Mouse (Mus musculus) stomach, embryonic 14.5 days (tissue): ENCODE results near the gene Ephb1. TPM values are rescaled to one million over a fixed set of nuclear protein-coding genes. Genes with fewer than 3 reads are reported as not detected.

Experiments used
- ATAC-seq: fragments of 200-750 bp; cut with Nextera tagmentation; 2 replicates; pipeline ENCODE4 v1.8.0; 2017; ENCODE audit warnings: low read depth, moderate TSS enrichment; ENCODE audit not compliant: insufficient number of reproducible peaks, insufficient read depth, low FRiP score
- H3K27ac ChIP-seq: fragments of 300-500 bp; sonication (generic); 2 replicates; pipeline ENCODE4 v1.5.1; 2014; ENCODE audit warnings: mild to moderate bottlenecking, low read length, moderate library complexity, mixed read lengths
- H3K27me3 ChIP-seq: fragments of 300-500 bp; sonication (generic); 2 replicates; pipeline ENCODE4 v1.6.1; 2014; ENCODE audit warnings: low read length, control low read depth, mixed read lengths; ENCODE audit not compliant: control insufficient read depth, insufficient read depth
- H3K36me3 ChIP-seq: fragments of 300-500 bp; sonication (generic); 2 replicates; pipeline ENCODE4 v1.6.1; 2014; ENCODE audit warnings: mild to moderate bottlenecking, control low read depth, low read length, moderate library complexity, mixed read lengths; ENCODE audit not compliant: control insufficient read depth, insufficient read depth
- H3K4me1 ChIP-seq: fragments of 300-500 bp; sonication (generic); 2 replicates; pipeline ENCODE4 v1.6.1; 2014; ENCODE audit warnings: low read length, control low read depth, mixed read lengths; ENCODE audit not compliant: control insufficient read depth, insufficient read depth
- H3K4me2 ChIP-seq: fragments of 300-500 bp; sonication (generic); replicated peaks from 2 replicates; pipeline ENCODE4 v1.6.1; 2014; ENCODE audit warnings: low read depth, low read length, control low read depth
- H3K4me3 ChIP-seq: fragments of 300-500 bp; sonication (generic); 2 replicates; pipeline ENCODE4 v1.5.1; 2014; ENCODE audit warnings: low read depth, low read length, control low read depth
- H3K9ac ChIP-seq: fragments of 300-500 bp; sonication (generic); replicated peaks from 2 replicates; pipeline ENCODE4 v1.6.1; 2014; ENCODE audit warnings: low read depth, mild to moderate bottlenecking, control low read depth, low read length, moderate library complexity, mixed read lengths
- H3K9me3 ChIP-seq: fragments of 300-500 bp; sonication (generic); 2 replicates; pipeline ENCODE4 v1.6.1; 2016; ENCODE audit warnings: low read depth, low read length, control low read depth; ENCODE audit not compliant: control insufficient read depth
- WGBS: fragments of 180-500 bp; shearing (Covaris S2); extraction: QIAGEN DNeasy Blood & Tissue Kit; methylation state at CpG from one replicate; pipeline ENCODE4 v1.1.7; 2014; 5-methylcytosine and 5-hydroxymethylcytosine counted together
- microRNA-seq: library from miRNA; unstranded; fragments of <30 nt; microRNA quantifications from one replicate; pipeline ENCODE4, GENCODE M21; 2016
- polyA plus RNA-seq: library from polyadenylated mRNA; unstranded; fragments of >200 nt; fragmentation: Nextera tagmentation; extraction: Ambion mirVana; gene quantifications from 2 replicates; pipeline ENCODE4 v1.2.1, GENCODE M21; 2014

Gene Ephb1
- polyA plus RNA-seq, 1 experiment from 2014 or later, result 7.8 TPM

GRCm38 (mm10) chr9:101897851-101898250 lies 456.6 kb downstream of the Ephb1 start:
- Histone ChIP-seq H3K9me3 (no peaks in the 10 kb centered on the region), H3K27ac (no peak overlapping the region), H3K36me3 (no peaks in the 10 kb centered on the region), H3K27me3 (no peaks in the 10 kb centered on the region), H3K4me1 (no peaks in the 10 kb centered on the region), H3K4me3 (no peak overlapping the region), H3K9ac (no peak overlapping the region), H3K4me2 (no peak overlapping the region)
- no peak for ATAC-seq
- WGBS, result 84% methylated on average over 1 of the region's 1 CpGs

DNA sequence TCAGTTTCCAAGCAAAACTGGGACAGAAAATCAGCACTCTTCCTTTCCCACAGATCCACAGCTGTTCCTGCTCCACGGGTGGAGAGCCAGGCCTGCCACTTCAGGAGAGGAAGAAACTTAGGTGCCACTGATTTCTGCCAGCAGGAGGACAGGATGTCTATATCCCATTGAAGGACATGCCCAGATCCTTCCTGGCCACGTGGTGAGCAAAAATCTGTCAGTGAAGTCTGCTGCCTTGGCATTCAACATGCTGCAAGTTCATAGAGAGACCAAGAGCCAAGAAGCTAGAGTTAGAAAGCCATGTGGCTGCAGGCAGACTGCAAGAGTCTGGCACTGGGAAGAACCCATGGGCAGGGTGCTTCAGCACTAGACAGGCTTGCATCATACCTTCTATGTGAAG lies 471.2 kb downstream of the Ephb1 start:
- H3K9me3 ChIP-seq, result no peaks in the 10 kb centered on the region
- ATAC-seq, result no peak
- no peak overlapping the region for H3K4me3 ChIP-seq
- H3K27ac ChIP-seq, result no peak overlapping the region
- H3K4me2 ChIP-seq, result no peak overlapping the region
- no peaks in the 10 kb centered on the region for H3K36me3 ChIP-seq
- 66% methylated on average over 2 of the region's 2 CpGs for WGBS
- no peaks in the 10 kb centered on the region for H3K27me3 ChIP-seq
- H3K4me1 ChIP-seq, result no peaks in the 10 kb centered on the region
- no peak overlapping the region for H3K9ac ChIP-seq

GRCm38 (mm10) chr9:101877109-101877987 lies 477.1 kb downstream of the Ephb1 start:
- H3K9me3 ChIP-seq, result no peaks in the 10 kb centered on the region
- no peak overlapping the region for H3K9ac ChIP-seq
- no peaks in the 10 kb centered on the region for H3K36me3 ChIP-seq
- 57% methylated on average over 11 of the region's 11 CpGs for WGBS
- no peak overlapping the region for H3K4me3 ChIP-seq
- H3K27ac ChIP-seq, result no peak overlapping the region
- H3K4me1 ChIP-seq, result no peaks in the 10 kb centered on the region
- H3K27me3 ChIP-seq, result no peaks in the 10 kb centered on the region
- H3K4me2 ChIP-seq, result no peak overlapping the region
- ATAC-seq, result no peak

GRCm38 (mm10) chr9:101875306-101875705 lies 479.2 kb downstream of the Ephb1 start:
- no peak overlapping the region for H3K27ac ChIP-seq
- H3K4me3 ChIP-seq, result no peak overlapping the region
- ATAC-seq, result no peak
- H3K9ac ChIP-seq, result no peak overlapping the region
- no peaks in the 10 kb centered on the region for H3K27me3 ChIP-seq
- WGBS, result 77% methylated on average over 1 of the region's 1 CpGs
- no peaks in the 10 kb centered on the region for H3K36me3 ChIP-seq
- no peaks in the 10 kb centered on the region for H3K9me3 ChIP-seq
- no peaks in the 10 kb centered on the region for H3K4me1 ChIP-seq
- H3K4me2 ChIP-seq, result no peak overlapping the region

Small RNA genes lying within 50 kb of the gene (microRNA-seq; reads per million reads assigned to microRNA genes)
- gene Mir7243, result not detected

Other genes starting within 250 kb of the Ephb1 start
- gene Ky, start 151.1 kb upstream of the Ephb1 start, polyA plus RNA-seq, result 0.06 and 0.66 TPM in 2 replicates